Mouse (Mus musculus): Measurements from ENCODE around the gene Zfp978.
"Not testable (repeated sequence)": the region's sequence is repeated elsewhere in the genome, so short reads cannot be mapped to it uniquely, and the experiment has no call there.

Zfp978 gene

DNA sequence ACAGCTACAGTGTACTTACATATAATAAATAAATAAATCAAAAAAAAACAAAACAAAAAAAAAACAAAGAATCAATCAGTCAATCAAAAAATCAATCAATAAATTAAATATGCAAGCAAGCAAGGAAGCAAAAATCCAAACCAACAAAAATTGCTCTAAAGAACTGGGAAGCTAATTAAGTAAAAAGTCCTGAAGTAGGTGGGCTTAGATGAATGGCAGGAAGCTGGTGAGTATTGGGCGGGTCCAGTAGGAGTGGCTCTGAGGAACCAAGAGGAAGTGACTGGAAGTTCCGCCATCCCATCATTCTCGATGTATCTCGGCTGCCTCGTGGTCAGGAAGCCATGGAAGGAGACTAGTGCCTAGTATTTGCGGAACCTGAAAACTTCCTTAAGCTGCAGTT, at the start of gene Zfp978:
TSS of gene Zfp978 (plus strand) at position 301 of the 400 bp plus-strand sequence.
- not testable (repeated sequence) for DNase-seq (ENCODE audit: low spot score in 2 of 2)

DNA sequence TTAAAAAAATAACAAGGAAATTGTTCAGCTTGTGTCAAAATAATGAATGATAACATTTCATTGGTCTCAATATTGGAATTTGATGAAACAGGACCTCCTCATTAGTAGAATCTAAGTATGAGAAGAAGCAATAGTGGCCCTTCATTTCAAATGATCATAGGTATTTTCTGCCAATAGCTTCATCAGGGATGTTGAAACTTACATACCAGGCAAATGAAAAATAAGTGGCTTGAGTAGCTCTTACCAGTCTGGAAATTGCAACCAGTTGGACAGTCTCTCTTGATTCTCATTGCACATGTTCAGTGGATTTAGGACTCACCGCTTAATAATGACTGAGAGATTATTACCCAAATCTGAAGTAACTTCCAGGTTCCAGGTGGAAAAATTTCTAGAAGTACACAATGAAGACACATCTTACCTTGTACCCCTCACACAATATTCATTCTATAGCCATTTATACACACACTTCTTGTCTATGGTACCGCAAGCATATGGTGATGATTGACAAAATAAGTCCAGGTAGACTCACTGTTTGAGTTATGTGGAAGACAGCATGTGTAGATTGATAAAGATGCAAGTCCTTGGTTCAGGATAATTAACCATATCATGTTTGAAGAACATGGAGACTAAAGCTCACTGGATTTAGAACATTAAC, 25.9 kb upstream of the Zfp978 start:
- not testable (repeated sequence) for DNase-seq (ENCODE audit: low spot score in 2 of 2)

GRCm38 (mm10) chr4:147335691-147336367, 25.3 kb upstream of the Zfp978 start:
- DNase-seq (ENCODE audit: low spot score in 2 of 2): not testable (repeated sequence)

DNA sequence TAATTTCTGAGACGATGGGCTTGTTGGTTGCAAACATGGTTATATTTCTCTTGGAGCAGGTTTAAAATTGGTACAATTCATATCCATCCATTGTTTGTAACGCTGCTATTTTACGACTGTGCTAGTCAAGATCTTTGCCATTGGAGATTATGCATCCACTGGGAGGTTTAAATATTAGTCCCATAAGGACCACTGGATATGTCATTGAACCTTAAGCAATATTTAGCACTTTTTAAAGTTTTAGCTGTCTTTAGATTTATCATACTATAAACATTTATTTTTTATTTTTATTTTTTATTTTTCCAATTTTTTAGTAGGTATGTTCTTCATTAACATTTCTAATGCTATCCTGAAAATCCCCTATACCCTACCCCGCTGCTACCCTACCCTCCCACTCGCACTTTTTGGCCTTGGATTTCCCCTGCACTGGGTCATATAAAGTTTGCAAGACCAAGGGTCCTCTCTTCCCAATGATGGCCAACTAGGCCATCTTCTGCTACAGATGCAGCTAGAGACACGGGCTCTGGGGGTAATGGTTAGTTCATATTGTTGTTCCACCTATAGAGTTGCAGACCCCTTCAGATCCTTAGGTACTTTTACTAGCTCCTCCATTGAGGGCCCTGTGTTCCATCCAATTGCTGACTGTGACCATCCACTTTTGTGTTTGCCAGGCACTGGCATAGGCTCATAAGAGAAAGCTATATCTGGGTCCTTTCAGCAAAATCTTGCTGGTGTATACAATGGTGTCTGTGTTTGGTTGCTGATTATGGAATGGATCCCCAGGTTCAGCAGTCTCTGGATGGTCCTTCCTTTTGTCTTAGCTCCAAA, 24.5 kb upstream of the Zfp978 start:
- DNase-seq (ENCODE audit: low spot score in 2 of 2): not testable (repeated sequence)

- DNase-seq (ENCODE audit: low spot score in 2 of 2): not testable (repeated sequence)
Measured at GRCm38 (mm10) chr4:147337520-147337919, 23.6 kb upstream of the Zfp978 start.

DNA sequence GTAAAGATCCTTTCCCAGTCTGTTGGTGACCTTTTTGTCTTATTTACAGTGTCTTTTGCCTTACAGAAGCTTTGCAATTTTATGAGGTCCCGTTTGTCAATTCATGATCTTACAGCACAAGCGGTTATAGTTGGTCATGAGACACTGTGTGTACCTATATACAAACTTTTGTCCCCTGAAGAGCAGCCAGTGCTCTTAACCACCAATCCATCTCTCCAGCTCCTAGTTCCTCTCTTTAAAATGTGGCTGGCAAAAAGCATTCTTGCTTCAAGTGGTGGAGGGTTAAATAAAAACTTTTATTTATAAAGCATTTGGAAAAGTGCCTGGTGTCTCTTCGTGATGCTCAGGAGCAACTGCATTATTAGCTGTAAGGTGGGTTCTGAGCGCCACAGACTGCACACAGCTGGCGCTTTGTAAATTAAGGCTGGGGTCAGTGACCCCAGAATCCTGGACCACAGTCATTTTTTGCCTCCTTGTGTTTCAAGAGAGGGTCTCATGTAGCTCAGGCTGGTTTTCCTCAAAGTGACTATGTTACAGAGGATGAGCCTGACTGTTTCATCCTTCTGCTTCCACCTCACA, 23.0 kb upstream of the Zfp978 start:
- no peak for DNase-seq (ENCODE audit: low spot score in 2 of 2)

- DNase-seq (ENCODE audit: low spot score in 2 of 2): not testable (repeated sequence)
Measured at GRCm38 (mm10) chr4:147338706-147339105, 22.4 kb upstream of the Zfp978 start.

DNA sequence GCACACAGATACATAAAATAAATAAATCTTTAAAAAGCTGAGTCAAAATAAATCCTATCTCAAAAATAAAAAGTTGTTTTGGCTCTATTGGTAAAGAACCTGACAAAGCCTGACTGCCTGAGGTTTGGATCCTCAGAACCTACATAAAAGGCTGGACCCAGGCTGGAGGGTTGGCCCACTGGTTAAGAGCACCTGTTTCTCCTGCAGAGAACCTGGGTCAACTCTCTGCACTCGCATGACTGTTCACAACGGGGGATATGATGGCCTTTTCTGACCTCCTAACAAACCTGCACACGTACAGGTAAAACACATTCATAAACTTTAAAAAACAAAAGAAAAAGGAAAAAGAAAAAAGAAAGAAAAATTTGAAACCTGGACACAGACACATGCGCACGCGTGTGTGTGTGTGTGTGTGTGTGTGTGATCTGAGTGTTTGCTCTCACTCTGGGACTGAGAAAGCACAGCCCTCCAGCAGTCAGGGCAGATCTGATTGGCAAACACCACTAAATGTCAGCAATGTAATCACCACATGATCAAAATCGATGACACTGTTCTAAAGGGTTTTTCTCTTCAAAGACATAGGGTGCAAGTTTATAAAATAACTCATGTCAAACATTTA, 21.4 kb upstream of the Zfp978 start:
- not testable (repeated sequence) for DNase-seq (ENCODE audit: low spot score in 2 of 2)

GRCm38 (mm10) chr4:147340236-147340635, 20.9 kb upstream of the Zfp978 start:
- not testable (repeated sequence) for DNase-seq (ENCODE audit: low spot score in 2 of 2)

- not testable (repeated sequence) for DNase-seq (ENCODE audit: low spot score in 2 of 2)
Measured at GRCm38 (mm10) chr4:147340876-147341275, 20.2 kb upstream of the Zfp978 start.

DNA sequence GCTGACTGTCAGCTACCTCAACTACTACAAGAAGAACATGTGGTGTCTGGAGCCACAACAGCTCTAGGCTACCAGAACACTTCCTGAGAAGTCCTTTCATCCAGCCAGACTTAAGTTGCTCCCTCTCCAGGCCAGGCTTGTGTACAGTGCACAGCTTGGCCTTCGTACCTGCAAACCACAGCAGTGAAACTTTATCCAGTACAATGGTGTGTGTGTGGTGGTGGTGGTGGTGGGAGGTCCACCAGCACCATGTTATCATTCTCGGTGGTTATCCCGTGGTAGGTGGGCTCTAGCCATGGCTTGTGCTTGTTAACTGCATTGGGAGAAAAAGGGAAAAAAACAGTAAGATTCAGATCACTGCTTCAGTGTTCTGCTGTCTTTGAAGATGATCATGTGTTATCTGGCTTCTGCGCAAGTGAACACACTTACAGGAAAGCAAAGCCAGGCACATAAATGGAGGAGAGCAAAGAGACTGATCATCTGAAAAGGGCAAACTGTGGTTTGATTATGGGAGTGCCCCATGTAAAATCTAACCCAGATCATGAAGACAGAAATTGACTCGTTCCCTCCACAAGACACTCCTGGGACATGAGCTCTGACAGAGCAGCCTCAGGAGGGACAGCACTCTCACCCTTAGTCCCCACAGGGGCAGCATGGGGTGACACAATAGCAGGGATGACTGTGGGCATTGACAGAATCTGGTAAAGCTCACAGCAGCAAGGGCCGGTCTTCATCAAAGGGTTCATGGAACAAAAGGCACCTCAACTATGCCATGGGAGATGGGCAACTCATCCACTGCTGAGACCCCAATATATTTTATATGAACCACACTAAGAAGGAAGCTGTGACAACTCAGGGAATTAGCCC, 17.8 kb upstream of the Zfp978 start:
- not testable (repeated sequence) for DNase-seq (ENCODE audit: low spot score in 2 of 2)

DNA sequence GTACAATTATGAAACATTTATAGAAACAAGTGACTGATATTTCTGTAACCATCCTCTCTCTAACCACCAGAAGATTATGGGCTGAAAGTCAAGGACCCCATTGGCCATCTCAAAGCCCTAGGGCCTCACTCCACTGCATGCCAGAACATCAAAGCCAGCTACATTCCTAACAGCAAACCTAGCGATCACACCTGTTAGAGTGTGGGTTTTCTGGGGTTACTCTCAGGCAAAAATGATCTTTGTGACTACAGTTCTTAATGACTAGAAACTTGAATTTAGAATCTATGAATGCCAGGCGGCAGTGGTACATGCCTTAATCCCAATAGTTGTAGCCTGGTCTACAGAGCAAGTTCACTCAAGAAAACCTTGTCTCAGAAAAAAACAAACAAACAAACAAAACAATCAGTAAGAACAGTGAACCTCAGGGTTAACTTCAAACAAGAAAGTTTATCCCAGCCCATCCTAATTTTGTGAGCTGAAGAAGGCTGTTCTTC, 16.0 kb upstream of the Zfp978 start:
- not testable (repeated sequence) for DNase-seq (ENCODE audit: low spot score in 2 of 2)

GRCm38 (mm10) chr4:147346361-147347035, 14.6 kb upstream of the Zfp978 start:
- DNase-seq (ENCODE audit: low spot score in 2 of 2): not testable (repeated sequence)

DNA sequence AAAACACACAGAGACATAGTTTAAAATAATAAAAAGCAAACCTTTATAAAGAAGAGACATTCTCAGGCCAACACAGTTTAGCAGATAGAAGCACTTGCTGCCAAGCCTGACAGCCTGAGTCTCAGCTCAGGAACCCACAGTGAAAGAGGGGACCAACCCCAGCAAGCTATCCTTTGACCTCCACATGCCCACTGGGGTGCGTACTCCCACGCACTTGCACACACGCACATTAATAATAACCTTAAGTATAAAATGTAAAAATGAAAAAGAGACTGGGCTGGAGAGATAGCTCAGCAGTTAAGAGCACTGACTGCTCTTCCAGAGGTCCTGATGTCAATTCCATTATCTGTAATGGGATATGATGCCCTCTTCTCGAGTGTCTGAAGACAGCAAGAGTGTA, 13.8 kb upstream of the Zfp978 start:
- DNase-seq (ENCODE audit: low spot score in 2 of 2): not testable (repeated sequence)

- not testable (repeated sequence) for DNase-seq (ENCODE audit: low spot score in 2 of 2)
Measured at GRCm38 (mm10) chr4:147347880-147348279, 13.2 kb upstream of the Zfp978 start.

- not testable (repeated sequence) for DNase-seq (ENCODE audit: low spot score in 2 of 2)
Measured at GRCm38 (mm10) chr4:147348401-147348800, 12.7 kb upstream of the Zfp978 start.

DNA sequence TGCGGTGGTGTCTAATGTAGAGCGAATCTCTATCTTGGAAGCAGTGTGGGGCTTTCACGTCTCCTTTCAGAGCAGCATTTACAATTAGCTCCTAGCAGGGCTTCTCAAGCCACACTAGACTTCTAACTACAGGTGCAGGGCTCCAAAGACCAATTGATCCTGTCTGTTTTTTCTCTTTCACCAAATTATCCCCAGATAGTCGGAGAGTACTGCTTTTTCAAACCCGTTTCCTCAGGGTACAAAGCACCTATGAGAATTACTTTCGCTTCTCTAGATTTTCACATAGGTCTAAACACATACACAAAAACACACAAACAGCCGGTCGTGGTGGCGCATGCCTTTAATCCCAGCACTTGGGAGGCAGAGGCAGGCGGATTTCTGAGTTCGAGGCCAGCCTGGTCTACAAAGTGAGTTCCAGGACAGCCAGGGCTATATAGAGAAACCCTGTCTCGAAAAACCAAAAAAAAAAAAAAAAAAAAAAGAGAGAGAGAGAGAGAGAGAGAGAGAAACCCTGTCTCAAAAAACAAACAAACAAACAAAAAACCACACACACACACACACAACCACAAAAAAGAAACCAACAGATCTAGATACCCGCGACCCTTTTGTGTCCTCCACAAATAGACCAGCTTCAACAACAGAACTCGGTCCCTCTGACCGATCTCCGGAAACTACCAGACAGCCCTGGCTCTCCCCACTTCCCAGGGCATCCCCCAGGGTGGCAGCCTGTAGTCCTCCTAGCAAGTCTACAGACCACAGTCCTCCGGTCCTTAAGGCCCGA, 12.0 kb upstream of the Zfp978 start:
- not testable (repeated sequence) for DNase-seq (ENCODE audit: low spot score in 2 of 2)

DNA sequence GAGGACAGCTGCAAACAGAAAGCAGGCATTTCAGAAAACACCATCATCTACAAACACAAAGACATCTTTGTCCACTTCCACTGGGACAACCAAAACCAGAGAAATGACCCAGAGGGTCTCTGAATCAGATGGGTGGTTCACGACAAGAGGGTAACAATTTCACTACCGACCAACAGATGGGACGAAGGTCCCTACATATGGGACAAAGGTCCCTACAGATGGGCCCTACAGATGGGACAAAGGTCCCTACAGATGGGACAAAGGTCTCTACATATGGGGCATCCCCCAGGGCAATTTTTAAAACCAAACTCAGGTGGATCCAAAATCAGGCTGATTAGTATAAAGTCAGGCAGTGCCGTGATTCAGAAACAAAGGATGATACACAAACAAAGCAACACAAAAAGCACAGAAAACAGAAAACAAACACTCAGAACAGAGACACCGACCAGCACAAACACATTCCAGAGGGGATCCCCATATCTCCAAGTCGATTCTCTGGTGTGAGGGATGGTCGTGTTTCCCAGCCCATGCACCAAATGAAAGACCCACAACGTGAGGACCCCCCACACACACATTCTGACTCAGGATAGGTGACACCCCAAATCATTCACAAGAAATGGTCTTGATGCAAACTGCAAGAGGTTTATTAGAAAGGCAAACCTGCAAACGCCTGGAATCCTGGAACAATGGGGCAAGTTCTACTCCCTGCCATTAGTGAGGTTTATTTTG, 11.3 kb upstream of the Zfp978 start:
- not testable (repeated sequence) for DNase-seq (ENCODE audit: low spot score in 2 of 2)

All from right cerebral cortex, postnatal 10 days (tissue).